Mouse (Mus musculus) retina, adult 2 months (tissue): ENCODE measurements at regions not wholly inside any gene's neighbourhood (a gene's known extent, or its start where the extent isn't known, plus 50 kb on each side); places are given as distances from the start of the nearest gene placed in this dataset.

Experiments
- DNase-seq: peaks from one replicate; pipeline ENCODE4 v3.0.0-alpha.2; 2012; ENCODE audit warnings: low read depth, low spot score

- peak; percentile 59 for DNase-seq
Measured at GRCm38 (mm10) chr8:36304809-36305208, 539.2 kb downstream of the Gm19410 start.

- DNase-seq: no peak
Measured at GRCm38 (mm10) chr8:36306336-36306735, 540.7 kb downstream of the Gm19410 start.

GRCm38 (mm10) chr8:36307496-36307895, 541.9 kb downstream of the Gm19410 start:
- no peak for DNase-seq

GRCm38 (mm10) chr8:36308056-36308455, 542.5 kb downstream of the Gm19410 start:
- DNase-seq: no peak

GRCm38 (mm10) chr8:36309326-36309725, 543.7 kb downstream of the Gm19410 start:
- DNase-seq: no peak

GRCm38 (mm10) chr8:36309952-36310351, 544.4 kb downstream of the Gm19410 start:
- DNase-seq: no peak

GRCm38 (mm10) chr8:36311734-36312133, 546.1 kb downstream of the Gm19410 start:
- no peak for DNase-seq

- no peak for DNase-seq
Measured at GRCm38 (mm10) chr8:36312963-36313362, 547.4 kb downstream of the Gm19410 start.

- no peak for DNase-seq
Measured at GRCm38 (mm10) chr8:36318396-36318795, 552.8 kb downstream of the Gm19410 start.

- no peak for DNase-seq
Measured at GRCm38 (mm10) chr8:36318884-36319283, 553.3 kb downstream of the Gm19410 start.

GRCm38 (mm10) chr8:36319314-36319959, 553.8 kb downstream of the Gm19410 start:
- DNase-seq: no peak

- no peak for DNase-seq
Measured at GRCm38 (mm10) chr8:36322125-36322524, 556.5 kb downstream of the Gm19410 start.

- DNase-seq: no peak
Measured at GRCm38 (mm10) chr8:36322578-36322977, 557.0 kb downstream of the Gm19410 start.

GRCm38 (mm10) chr8:36338628-36339027, 573.0 kb downstream of the Gm19410 start:
- DNase-seq: no peak

GRCm38 (mm10) chr8:36339449-36339848, 573.9 kb downstream of the Gm19410 start:
- DNase-seq: no peak

- no peak for DNase-seq
Measured at GRCm38 (mm10) chr8:36340454-36340853, 574.9 kb downstream of the Gm19410 start.

GRCm38 (mm10) chr8:36341965-36342364, 576.4 kb downstream of the Gm19410 start:
- DNase-seq: no peak

- no peak for DNase-seq
Measured at GRCm38 (mm10) chr8:36342650-36343049, 577.1 kb downstream of the Gm19410 start.

- peak; percentile 85 for DNase-seq
Measured at GRCm38 (mm10) chr8:36346682-36347324, 581.2 kb downstream of the Gm19410 start.

- DNase-seq: no peak
Measured at GRCm38 (mm10) chr8:36348067-36348466, 582.5 kb downstream of the Gm19410 start.

- DNase-seq: no peak
Measured at GRCm38 (mm10) chr8:36354926-36355325, 589.3 kb downstream of the Gm19410 start.

GRCm38 (mm10) chr8:36358998-36359397, 593.4 kb downstream of the Gm19410 start:
- DNase-seq: no peak

- peak; percentile 55 for DNase-seq
Measured at GRCm38 (mm10) chr8:36361255-36361654, 595.7 kb downstream of the Gm19410 start.
